Mouse (Mus musculus) ovary, adult 18-20 months (tissue): Measurements from ENCODE around the gene Fdx1l.
"Not testable (repeated sequence)": the region's sequence is repeated elsewhere in the genome, so short reads cannot be mapped to it uniquely, and the experiment has no call there.

Experiments
- DNase-seq: peaks from one replicate; pipeline ENCODE4 v3.0.0; 2022; ENCODE audit warnings: low spot score, mixed read lengths

The Fdx1l gene

DNA sequence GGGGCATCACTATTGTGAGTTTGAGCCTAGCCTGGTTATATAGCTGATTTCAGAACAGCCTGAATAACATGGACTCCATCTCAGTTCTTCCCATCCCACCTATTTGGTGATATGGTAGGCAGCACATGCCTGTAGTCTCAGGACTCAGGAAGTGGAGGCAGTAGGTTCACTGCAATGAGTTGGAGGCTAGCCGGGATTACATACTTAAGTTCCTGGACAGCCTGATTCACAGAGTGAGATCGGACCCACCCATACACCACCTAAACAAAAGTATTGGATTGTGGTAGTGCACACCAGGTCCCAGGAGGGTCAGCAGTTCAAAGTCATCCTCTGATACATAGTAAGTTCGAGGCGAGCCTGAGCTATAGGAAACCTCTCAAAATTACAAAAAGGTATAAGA, 773 bp downstream of the Fdx1l start:
- DNase-seq, result no peak

DNA sequence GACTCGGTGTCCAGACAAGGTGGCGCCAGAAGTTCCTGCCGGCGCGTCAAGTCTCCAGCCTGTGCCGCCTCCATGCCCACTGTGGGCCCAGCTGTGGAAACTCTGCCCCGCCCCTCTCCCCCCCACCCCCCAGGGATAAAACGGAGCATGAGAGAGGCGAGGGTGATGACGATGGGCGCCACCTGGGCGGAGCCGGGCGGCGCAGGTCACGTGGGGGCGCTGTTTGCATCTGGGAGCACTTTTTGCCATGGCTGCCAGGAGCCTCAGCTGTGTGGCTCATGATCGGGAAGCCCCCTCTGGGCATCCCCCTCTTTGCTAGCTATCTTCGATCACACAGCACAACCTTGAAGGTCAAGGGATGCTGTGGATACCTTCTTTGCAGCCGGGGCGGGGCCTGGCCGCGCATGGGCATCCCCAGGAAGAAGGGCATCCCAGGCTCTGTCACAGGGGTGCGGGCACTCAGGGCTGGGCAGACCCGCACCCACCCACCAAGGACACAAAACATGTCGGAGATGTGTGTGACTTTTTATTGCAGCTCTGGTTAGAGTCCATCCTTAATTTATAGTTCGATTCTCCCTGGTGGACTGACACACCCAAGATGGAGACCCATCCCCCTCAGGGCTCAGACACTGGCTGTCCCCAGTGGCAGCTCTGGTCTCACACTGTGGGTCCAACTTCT, 6.3 kb downstream of the Fdx1l start, which contains the start of gene Zglp1:
Gene Zglp1, minus strand, starts transcription at position 88 of the 679 bp plus-strand sequence.
- no peak for DNase-seq

DNA sequence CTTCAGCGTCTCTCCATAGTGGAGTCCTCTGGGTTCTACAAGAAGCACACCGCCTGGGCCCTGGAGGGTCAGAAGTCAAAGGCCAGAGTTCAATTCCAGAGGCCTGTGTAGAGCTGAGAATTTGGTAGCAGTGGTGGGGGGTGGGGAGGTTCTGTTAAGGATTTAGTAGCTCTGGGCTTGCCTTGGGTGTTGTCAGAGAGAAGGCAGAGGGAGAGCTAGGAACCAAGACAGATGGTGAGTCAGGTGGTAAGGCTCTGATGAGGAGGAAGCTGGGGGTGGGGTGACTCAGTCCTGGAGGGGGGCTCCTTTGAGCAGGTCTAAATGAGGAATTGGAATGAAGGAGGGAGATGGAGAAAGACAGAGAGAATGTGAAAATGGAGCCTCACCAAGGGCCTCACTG, 10.5 kb downstream of the Fdx1l start:
- DNase-seq, result no peak

DNA sequence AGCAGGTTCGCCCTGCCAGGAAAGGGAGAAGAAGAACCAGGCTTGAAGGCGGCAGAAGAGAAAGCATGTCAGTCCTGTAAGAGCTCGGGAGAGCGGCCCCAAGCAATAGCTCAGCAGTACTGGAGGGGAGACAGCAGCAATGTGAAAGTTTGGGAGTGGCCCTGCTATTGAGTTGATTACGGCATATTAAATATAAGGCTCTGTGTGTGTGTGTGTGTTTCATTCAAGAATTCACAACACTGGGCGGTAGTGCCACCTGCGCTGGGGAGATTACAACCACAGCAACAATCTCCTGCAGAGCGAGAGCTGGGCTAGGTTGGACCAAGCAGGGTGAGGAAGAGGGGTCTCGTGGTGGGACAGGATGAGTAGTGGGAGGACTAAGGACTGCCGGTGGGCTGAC, 21.8 kb downstream of the Fdx1l start:
- DNase-seq, result no peak

DNA sequence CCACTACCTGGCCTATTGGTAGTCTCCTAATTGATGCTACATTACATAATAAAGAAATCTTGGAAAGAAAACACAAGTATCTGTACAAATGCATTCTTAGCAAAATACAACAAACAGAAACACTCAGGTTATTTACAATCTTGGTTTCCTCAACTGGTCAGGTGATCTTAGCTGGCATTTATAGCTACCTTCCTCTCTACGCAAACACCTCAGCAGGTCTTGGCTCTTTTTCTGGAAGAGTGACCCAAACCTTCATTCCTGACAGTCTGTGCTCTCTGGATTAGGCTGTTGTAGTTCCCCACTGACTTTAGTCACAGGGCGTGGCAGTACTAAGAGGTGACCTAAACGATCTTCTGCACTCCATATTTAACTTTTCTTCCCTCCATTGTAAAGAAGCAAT, 28.2 kb downstream of the Fdx1l start:
- DNase-seq, result no peak

DNA sequence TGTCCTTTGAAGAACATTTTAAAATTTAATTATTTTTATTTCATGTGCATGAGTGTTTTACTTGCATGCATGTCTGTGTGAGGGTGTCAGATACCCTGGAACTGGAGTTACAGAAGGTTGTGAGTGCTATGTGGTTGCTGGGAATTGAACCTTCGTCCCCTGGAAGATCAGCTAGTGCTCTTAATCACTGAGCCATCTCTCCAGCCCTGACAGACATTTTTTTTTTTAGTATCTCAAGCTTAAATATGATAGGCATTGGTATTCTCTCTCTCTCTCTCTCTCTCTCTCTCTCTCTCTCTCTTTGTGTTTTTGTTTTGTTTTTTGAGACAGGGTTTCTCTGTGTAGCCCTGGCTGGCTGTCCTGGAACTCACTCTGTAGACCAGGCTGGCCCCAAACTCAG, 28.6 kb downstream of the Fdx1l start:
- not testable (repeated sequence) for DNase-seq

DNA sequence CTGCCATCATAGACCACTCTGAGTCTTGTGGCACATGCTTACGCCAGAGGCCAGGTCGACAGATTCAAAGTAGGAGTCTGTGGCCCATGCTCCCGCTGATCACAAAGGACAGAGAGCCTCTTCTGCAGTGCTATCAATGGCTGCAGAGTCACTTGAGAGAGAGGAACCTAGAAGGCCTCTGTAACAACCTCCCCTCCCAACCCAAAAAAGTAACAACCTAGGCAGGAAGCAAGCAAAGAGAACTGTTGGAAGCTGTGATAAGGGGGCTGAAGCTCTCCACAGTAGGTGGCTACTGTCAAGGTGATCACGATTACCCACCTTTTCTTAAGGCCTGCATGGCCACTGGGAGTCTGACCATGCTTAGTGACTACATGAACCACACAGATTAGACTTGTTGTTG, 29.9 kb downstream of the Fdx1l start:
- DNase-seq, result no peak

DNA sequence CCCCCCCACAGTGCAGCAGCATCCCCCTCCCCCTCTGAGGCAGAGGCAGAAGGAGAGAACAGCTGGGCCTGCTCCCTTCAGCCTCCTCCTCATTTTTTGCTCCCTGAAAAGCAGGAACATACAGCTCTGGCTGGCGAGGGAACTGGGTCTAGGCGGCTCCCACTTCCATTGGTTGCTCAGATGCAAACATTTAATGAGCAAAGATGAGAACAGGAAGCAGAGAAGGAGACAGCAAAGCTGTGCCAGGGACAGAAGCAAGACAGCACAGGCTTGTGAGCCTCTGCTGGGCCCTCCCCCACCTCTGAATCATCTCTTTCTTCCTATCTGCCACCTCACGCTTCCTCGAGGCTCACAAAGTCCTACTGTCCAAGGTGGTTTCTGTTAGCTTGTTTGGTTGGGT, 32.1 kb downstream of the Fdx1l start:
- DNase-seq, result no peak

DNA sequence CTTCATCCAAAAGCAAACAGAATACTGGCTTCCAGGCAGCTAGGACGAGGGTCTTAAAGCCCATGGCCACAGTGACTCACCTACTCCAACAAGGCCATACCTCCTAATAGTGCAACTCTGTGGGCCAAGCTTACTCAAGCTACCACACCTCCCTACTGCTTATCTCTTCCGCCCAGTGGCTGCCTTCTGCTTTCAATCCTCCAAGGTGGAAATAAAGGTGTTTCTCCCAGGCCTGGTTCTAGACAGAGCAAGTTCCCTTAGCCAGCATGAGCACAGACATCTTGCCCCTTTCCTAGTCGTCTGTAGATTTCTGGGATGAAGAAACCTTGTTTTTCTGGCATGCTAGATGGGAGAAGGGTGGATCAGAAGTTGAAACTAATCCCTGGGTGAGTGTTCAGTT, 33.6 kb downstream of the Fdx1l start:
- no peak for DNase-seq

DNA sequence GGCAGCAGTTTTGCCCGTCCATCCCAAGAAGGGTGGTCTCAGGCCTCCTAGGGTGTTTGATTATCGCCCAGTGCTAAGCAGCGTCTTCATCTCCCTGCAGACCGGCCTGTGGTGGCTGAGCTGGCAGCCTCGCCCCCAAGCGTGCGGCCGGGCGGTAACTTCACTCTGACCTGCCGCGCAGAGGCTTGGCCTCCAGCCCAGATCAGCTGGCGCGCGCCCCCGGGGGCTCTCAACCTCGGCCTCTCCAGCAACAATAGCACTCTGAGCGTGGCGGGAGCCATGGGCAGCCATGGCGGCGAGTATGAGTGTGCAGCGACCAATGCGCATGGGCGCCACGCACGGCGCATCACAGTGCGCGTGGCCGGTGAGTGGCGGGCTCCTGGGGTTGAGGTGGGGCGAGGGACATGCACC, 35.9 kb downstream of the Fdx1l start:
- DNase-seq, result no peak

DNA sequence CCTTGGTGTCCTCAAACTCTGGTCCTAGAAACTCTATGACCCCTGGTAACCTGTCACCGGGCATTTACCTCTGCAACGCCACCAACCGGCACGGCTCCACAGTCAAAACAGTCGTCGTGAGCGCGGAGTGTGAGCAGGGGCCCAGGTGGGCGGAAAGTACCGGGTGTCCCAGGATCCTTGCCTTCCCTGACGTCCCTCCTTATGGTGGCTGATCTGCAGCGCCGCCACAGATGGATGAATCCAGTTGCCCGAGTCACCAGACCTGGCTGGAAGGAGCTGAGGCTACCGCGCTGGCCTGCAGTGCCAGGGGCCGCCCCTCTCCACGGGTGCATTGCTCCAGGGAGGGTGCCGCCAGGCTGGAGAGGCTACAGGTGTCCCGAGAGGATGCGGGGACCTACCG, 36.7 kb downstream of the Fdx1l start:
- DNase-seq, result no peak

DNA sequence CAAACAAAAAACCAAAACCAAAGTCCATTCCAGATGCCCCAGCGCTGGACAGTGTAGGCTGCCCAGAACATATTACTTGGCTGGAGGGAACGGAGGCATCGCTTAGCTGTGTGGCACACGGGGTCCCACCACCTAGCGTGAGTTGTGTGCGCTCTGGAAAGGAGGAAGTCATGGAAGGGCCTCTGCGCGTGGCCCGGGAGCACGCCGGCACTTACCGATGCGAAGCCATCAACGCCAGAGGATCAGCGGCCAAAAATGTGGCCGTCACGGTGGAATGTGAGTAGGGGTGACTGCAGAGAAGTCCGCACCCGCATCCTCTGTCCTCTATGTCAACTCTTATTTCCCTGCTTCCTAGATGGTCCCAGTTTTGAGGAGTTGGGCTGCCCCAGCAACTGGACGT, 37.3 kb downstream of the Fdx1l start:
- no peak for DNase-seq

DNA sequence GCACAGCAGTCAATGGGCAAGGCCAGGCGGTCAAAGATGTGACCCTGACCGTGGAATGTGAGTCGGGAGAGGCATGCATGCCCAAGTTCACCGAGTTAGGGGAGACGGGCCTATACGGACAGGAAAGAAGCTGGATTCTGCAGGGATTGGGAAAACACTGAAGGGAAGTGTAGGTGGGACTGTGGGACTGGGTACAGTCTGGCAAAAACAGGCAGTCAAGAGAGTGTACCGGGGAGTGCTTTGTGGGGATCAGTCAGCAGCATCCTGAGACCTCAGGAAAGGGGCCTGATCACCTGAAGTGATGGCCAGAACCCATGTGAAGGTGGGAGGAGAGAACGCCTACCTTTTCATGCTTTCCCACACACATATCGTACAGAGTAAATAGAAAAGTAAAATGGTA, 37.8 kb downstream of the Fdx1l start:
- DNase-seq, result no peak

DNA sequence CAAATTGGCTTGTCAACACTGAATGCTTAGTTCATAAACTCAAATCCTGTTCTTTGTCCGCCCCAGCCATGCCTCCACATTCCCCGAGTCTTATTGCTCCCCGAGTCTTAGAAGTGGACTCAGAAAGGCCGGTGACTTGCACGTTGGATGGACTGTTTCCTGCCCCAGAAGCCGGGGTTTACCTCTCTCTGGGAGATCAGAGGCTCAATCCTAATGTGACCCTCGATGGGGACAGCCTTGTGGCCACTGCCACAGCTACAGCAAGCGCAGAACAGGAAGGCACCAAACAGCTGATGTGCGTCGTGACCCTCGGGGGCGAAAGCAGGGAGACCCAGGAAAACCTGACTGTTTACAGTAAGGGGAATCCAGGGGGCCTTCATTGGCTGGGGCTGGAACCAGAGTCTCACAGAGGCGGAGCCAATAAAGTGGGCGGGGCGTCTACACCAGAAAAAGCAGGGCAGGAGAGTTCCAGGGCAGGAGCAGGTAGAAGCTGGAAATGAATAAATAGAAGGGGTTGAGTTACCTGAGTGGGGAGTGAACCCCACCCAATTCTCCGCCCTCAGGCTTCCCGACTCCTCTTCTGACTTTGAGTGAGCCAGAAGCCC, 38.8 kb downstream of the Fdx1l start:
- no peak for DNase-seq

DNA sequence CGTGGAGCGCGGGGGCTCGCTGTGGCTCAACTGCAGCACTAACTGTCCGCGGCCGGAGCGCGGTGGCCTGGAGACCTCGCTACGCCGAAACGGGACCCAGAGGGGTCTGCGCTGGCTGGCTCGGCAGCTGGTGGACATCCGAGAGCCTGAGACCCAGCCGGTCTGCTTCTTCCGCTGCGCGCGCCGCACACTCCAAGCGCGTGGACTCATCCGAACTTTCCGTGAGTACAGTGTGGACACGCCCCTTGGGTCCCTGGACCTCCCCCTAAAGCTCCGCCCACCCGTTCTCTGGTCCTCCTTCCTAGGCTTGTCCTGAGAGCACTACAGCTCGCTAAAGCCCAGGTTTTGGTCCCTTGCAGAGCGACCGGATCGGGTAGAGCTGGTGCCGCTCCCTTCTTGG, 40.3 kb downstream of the Fdx1l start:
- DNase-seq, result peak; percentile 77

DNA sequence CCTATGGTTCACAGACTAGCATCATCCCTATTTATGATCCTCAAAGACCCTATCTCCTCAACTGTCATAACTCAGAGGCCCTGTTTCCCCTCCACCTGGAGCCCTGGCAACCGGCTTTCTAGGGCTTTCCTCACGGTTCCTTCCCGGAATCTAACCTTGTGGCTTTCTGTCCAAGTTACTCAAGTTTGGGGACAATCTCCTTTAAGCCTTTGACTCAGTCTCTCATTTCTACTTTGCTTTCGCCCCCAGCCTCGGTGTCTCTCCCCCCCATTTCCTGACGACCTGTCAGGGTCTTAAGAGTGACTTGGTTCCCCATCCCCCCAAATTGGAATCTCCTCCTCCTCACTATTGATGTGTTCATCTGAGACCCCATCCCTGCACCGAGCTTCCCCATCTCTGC, 40.9 kb downstream of the Fdx1l start:
- no peak for DNase-seq

DNA sequence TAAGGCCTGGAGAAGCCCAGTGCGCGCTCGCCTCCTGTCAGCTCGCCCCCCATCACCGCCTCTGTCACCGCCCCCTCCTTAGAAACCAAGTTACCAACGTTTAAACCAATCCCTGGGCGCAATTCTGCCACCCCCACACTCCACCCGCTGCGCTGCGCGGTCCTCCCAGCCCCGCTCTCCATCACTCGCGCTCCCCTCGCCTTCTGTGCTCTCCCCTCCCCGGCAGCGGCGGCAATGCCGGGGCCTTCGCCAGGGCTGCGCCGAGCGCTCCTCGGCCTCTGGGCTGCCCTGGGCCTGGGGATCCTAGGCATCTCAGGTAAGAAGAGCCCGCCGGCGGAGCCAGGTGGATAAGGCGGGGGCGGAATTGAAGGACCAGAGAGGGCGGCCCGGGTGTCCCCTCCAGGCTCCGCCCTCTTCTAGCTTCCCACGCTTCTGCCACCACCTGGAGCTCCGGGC, 41.5 kb downstream of the Fdx1l start, which contains the start of gene Icam5:
Gene Icam5, plus strand, starts transcription at position 178 of the 456 bp plus-strand sequence.
- DNase-seq, result no peak

DNA sequence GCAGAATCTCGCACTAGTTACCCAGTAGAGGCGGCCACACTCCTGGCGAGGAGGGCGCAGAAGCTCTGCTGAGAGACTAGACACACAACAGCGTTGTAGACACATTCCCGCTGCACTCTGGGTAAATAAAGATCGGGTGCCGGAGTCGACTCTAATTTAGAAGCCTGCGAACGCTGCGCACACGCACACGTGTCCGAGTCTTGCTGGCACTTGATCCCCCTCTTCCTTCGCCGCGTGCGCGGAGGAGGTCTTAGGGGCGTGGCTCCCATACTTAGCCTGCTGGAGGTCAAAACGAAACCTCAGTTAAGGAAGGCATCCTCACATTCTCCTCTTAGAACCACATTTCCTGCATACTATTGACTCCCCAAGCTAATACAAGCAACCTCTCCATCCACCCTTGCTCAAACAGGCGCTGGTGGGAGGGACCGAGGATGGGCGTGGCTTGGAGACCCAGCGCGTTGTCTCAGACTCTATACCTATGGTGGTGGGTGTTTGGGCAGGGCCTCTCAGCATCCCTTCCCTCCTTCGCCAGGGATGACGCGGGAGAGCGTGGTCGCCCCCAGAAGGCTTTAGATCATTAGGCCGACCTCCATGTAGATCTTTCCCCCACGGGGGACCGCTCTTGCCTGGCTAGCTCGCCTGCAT, 42.0 kb downstream of the Fdx1l start:
- peak; percentile 43 for DNase-seq

DNA sequence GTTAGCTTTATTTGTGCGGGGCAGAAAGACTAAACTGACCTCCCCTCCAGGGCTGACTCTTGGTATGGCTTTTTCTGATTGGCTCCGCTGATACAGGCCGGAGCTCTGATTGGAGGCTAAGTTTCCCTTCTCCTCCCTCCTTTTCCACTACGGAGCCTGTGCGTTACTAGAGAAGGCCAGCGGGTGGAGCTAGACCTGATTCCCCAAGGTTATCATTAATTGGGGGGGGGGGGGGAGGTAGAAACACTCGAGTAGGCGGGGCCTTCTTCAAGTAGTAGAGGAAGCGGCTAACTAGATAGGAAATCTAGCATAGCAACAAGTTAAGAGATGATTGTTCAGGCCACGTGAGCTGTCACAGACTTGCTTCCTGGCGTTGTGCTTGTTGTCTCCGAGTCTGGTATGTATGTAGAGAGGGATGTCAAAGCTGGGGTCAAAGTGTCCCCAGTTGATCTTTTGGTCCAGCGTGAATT, 42.6 kb downstream of the Fdx1l start:
- peak; percentile 83 for DNase-seq

DNA sequence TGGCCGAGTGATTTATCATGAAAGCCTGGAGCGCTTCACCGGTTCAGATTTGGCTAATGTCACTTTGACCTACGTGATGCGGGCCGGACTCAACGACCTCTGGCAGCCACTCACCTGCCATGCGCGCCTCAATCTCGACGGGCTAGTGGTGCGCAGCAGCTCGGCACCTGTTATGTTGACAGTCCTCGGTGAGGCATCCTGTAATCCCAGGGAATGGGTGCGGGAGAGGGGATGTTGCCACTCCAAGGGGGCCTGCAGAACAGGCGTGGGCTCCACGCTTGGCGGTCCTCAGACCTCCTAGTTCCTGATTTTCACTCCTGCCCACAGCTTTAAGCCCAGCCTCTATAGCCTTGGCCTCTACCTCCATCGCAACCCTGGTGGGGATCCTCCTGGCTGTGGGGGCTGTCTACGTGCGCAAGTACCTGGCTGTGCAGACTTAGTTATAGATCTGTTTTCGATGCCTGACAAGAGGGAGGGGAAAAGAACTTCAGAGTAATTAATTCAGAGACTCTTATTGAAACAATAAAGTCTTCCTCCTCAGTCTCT, 43.3 kb downstream of the Fdx1l start:
- DNase-seq, result no peak

DNA sequence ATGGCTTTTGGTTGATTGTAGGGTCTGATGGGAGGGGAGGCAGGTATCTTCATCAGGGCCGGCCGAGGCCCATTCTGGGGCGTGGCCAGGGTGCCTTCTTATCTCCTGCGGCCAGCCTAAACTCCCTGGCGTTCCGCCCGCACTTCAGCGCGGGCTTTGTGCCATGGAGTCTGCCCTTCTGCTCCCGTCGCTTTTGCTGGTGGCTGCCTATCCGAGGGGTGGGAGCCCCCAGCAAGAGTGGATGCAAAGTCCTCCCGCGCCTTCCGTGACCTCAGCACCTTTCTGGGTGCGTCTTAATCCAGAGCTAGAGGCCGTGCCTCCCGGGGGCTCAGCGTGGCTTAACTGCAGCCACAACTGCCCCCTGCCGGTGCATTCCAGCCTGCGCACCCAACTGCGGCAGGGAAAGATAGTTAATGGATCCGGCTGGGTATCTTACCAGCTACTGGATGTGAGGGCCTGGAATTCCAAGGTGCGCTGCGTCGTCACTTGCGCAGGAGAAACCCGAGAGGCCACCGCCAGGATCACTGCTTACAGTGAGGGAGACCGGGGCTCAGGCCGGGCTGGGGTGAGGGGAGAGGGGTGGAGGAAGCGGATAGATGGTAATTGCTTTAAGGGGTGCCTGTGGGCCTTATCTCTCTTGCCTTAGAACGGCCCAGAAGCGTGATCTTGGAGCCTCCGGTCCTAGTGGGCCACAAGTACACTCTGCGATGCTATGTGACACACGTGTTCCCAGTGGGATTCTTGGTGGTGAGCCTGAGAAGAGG, 43.9 kb downstream of the Fdx1l start, which contains the start of gene Icam4:
Gene Icam4, plus strand, starts transcription at position 83 of the 764 bp plus-strand sequence.
- peak; percentile 60 for DNase-seq

DNA sequence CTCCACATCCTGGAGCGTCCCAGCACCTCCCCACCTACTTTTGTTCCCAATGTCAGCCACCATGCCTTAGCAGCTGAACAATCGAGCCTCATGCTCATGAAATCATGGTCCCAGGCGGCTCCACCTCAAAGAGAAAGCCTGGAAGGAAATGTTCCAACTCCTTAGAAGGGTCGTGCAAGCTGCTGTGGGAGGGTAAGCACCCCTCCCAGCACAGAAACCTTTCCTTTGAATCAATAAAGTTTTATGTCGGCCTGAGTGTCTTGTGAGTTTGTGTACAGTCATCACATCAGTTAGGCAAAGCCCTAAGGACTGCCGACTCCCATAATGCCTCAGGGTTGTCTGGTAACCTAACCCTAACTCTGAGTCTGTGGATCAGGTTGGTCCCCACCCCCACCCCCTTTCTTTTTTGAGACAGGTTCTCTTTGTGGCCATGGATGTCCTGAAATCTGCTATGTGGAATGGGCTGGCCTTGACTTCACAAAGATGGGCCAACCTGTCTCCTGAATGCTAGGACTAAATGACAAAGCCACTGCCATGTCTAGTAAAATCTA, 44.8 kb downstream of the Fdx1l start:
- DNase-seq, result no peak
